Mouse (Mus musculus): ENCODE data around the gene Bcl6. TPM values are rescaled to one million over a fixed set of nuclear protein-coding genes. Genes with fewer than 3 reads are reported as not detected.

Gene Bcl6
- polyA plus RNA-seq, 2 experiments, result 2.7 to 10.8 TPM

GRCm38 (mm10) chr16:23927301-23928114 lies 61.1 kb downstream of the Bcl6 start:
- no peak overlapping the region for H3K4me3 ChIP-seq (replicated peaks; ENCODE audit: low read length)
- no peaks in the 10 kb centered on the region for H3K9me3 ChIP-seq (ENCODE audit: control insufficient read depth, low read length)
- no peak overlapping the region for H3K4me2 ChIP-seq (replicated peaks; ENCODE audit: low read depth, low read length, severe bottlenecking)
- H3K27ac ChIP-seq (replicated peaks; ENCODE audit: low read depth, low read length), result no peak overlapping the region
- 92% methylated on average over 33 of the region's 33 CpGs for WGBS
- DNase-seq (ENCODE audit: low spot score), result no peak
- no peak for ATAC-seq (ENCODE audit: low FRiP score, low read depth)
- H3K36me3 ChIP-seq (ENCODE audit: control insufficient read depth, insufficient read depth, low read length), result no peaks in the 10 kb centered on the region
- H3K9ac ChIP-seq (ENCODE audit: low read depth, low read length, severe bottlenecking), result no peak overlapping the region
- TF ChIP-seq POLR2A (IDR thresholded peaks at IDR 0.05; ENCODE audit: borderline replicate concordance, extremely low read depth, insufficient read depth, insufficient read length), result no peak
- no peaks in the 10 kb centered on the region for H3K4me1 ChIP-seq (ENCODE audit: control insufficient read depth, insufficient read depth, low read length)
- no peaks in the 10 kb centered on the region for H3K27me3 ChIP-seq (ENCODE audit: control insufficient read depth, insufficient read depth, low read length)

- WGBS, result 65% methylated on average over 1 of the region's 1 CpGs
- Histone ChIP-seq H3K4me1 (ENCODE audit: control insufficient read depth, insufficient read depth, low read length) (no peaks in the 10 kb centered on the region), H3K9me3 (ENCODE audit: control insufficient read depth, low read length) (no peaks in the 10 kb centered on the region)
Measured at GRCm38 (mm10) chr16:23922906-23923305, 65.7 kb downstream of the Bcl6 start.

GRCm38 (mm10) chr16:23921697-23922096 lies 67.0 kb downstream of the Bcl6 start:
- 58% methylated on average over 5 of the region's 5 CpGs for WGBS
- H3K27ac ChIP-seq (replicated peaks; ENCODE audit: low read depth, low read length), result no peak overlapping the region

More at GRCm38 (mm10) chr16:23922906-23923305, 65.7 kb downstream of the Bcl6 start:
- H3K9ac ChIP-seq (ENCODE audit: low read depth, low read length, severe bottlenecking), result no peak overlapping the region
- no peaks in the 10 kb centered on the region for H3K36me3 ChIP-seq (ENCODE audit: control insufficient read depth, insufficient read depth, low read length)
- ATAC-seq (ENCODE audit: low FRiP score, low read depth), result no peak
- TF ChIP-seq POLR2A (IDR thresholded peaks at IDR 0.05; ENCODE audit: borderline replicate concordance, extremely low read depth, insufficient read depth, insufficient read length), result no peak
- no peak for DNase-seq (ENCODE audit: low spot score)
- no peak overlapping the region for H3K4me2 ChIP-seq (replicated peaks; ENCODE audit: low read depth, low read length, severe bottlenecking)
- H3K27ac ChIP-seq (replicated peaks; ENCODE audit: low read depth, low read length), result no peak overlapping the region
- no peaks in the 10 kb centered on the region for H3K27me3 ChIP-seq (ENCODE audit: control insufficient read depth, insufficient read depth, low read length)
- no peak overlapping the region for H3K4me3 ChIP-seq (replicated peaks; ENCODE audit: low read length)

GRCm38 (mm10) chr16:23919418-23919817 lies 69.2 kb downstream of the Bcl6 start:
- Histone ChIP-seq H3K4me1 (ENCODE audit: control insufficient read depth, insufficient read depth, low read length) (no peaks in the 10 kb centered on the region), H3K27me3 (ENCODE audit: control insufficient read depth, insufficient read depth, low read length) (no peaks in the 10 kb centered on the region), H3K9ac (ENCODE audit: low read depth, low read length, severe bottlenecking) (no peak overlapping the region), H3K36me3 (ENCODE audit: control insufficient read depth, insufficient read depth, low read length) (no peaks in the 10 kb centered on the region), H3K4me3 (replicated peaks; ENCODE audit: low read length) (no peak overlapping the region), H3K4me2 (replicated peaks; ENCODE audit: low read depth, low read length, severe bottlenecking) (no peak overlapping the region), H3K27ac (replicated peaks; ENCODE audit: low read depth, low read length) (no peak overlapping the region), H3K9me3 (ENCODE audit: control insufficient read depth, low read length) (no peaks in the 10 kb centered on the region)
- DNase-seq (ENCODE audit: low spot score), result no peak
- TF ChIP-seq POLR2A (IDR thresholded peaks at IDR 0.05; ENCODE audit: borderline replicate concordance, extremely low read depth, insufficient read depth, insufficient read length), result no peak
- no peak for ATAC-seq (ENCODE audit: low FRiP score, low read depth)
- 82% methylated on average over 2 of the region's 2 CpGs for WGBS

More at GRCm38 (mm10) chr16:23921697-23922096, 67.0 kb downstream of the Bcl6 start:
- no peaks in the 10 kb centered on the region for H3K9me3 ChIP-seq (ENCODE audit: control insufficient read depth, low read length)
- no peak overlapping the region for H3K9ac ChIP-seq (ENCODE audit: low read depth, low read length, severe bottlenecking)
- TF ChIP-seq POLR2A (IDR thresholded peaks at IDR 0.05; ENCODE audit: borderline replicate concordance, extremely low read depth, insufficient read depth, insufficient read length), result no peak
- ATAC-seq (ENCODE audit: low FRiP score, low read depth), result no peak
- no peak overlapping the region for H3K4me2 ChIP-seq (replicated peaks; ENCODE audit: low read depth, low read length, severe bottlenecking)
- no peaks in the 10 kb centered on the region for H3K36me3 ChIP-seq (ENCODE audit: control insufficient read depth, insufficient read depth, low read length)
- no peaks in the 10 kb centered on the region for H3K27me3 ChIP-seq (ENCODE audit: control insufficient read depth, insufficient read depth, low read length)
- no peaks in the 10 kb centered on the region for H3K4me1 ChIP-seq (ENCODE audit: control insufficient read depth, insufficient read depth, low read length)
- no peak for DNase-seq (ENCODE audit: low spot score)
- no peak overlapping the region for H3K4me3 ChIP-seq (replicated peaks; ENCODE audit: low read length)

Other genes starting within 250 kb of the Bcl6 start
- 10.9 and 17.5 TPM in 2 replicates for gene Sst, start 97.9 kb downstream of the Bcl6 start, polyA plus RNA-seq (2012; rRNA removed)
- gene Sst, start 97.9 kb downstream of the Bcl6 start, polyA plus RNA-seq (2014; fragmentation: Nextera tagmentation; extraction: Ambion mirVana), result 13.4 and 17.1 TPM in 2 replicates
- gene Rtp2, start 56.5 kb downstream of the Bcl6 start, polyA plus RNA-seq (2012; rRNA removed), result not detected in 2 replicates
- gene Rtp2, start 56.5 kb downstream of the Bcl6 start, polyA plus RNA-seq (2014; fragmentation: Nextera tagmentation; extraction: Ambion mirVana), result not detected in 2 replicates
- gene Gm37419, start 370 bp downstream of the Bcl6 start, polyA plus RNA-seq (2012; rRNA removed), result not detected in 2 replicates
- gene Gm37419, start 370 bp downstream of the Bcl6 start, polyA plus RNA-seq (2014; fragmentation: Nextera tagmentation; extraction: Ambion mirVana), result not detected in 2 replicates